ENCODE assay signal across 19 mouse cellular contexts in the genomic region with DNA sequence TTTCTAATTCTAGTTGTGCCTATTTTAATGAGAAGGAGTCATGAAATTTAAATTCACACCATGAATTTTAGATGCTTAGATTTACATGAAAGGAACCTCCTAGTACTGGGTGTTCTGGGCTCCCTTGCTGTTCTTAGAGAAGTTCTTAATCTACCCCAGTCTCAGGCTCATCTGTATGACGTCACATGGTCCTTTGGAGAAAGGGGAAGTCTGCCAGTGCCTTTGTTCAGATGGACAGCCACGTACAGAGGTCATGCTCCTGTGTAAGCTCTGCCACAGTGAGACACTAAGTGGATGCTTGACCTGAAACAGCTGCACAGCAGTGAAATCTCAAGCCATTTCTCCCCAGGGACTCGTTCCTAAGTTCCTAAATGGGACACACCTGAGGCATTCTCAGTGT. TPM values are rescaled to one million over a fixed set of nuclear protein-coding genes. Genes with fewer than 3 reads are reported as not detected.
DNase-seq lines count a peak whose midpoint lies in the region; ATAC-seq lines count a peak whose summit lies in the region.
"Had no signal": no experiment of that assay in that cellular context is flagged by ENCODE, and none has a peak within 500 bp of the region (broad histone marks: within the 10 kb centered on the region; RNA-seq: fewer than 3 reads in every experiment).

No protein-coding gene starts in this region.

- DNase-seq in layer of hippocampus, adult 9-11 months = peak; percentile 69
- DNase-seq in layer of hippocampus, adult 8-10 months (ENCODE audit: low spot score in 2 of 2) = no peak
- peak; percentile 21 to 25 for DNase-seq in B cell, adult 2 months
- DNase-seq in R1 (ENCODE audit: low read depth, low spot score) = peak; percentile 5
- DNase-seq in thymus, postnatal 36 days = no peak
- no peak for DNase-seq in left cerebral cortex, adult 18-20 months (ENCODE audit: low spot score in 2 of 2)
- DNase-seq: cerebellum, adult 8-10 months; gastrocnemius, postnatal 36 days; kidney, adult 2 months; kidney, postnatal 25 days; midbrain, embryonic 14.5 days; thymus, adult 2 months had no signal

- peak; percentile 90 for ATAC-seq in monocyte, adult 5-6 weeks (replicated peaks; ENCODE audit: insufficient number of reproducible peaks, low FRiP score, low TSS enrichment, poor library complexity, severe bottlenecking)
- ATAC-seq: forebrain, embryonic 16.5 days; inflammation-experienced regulatory T-cells, adult 6 months had no signal

RNA-seq across cellular contexts. Expression of a gene that starts 4.8 kb away (rescaled TPM):
- not detected for total RNA-seq in layer of hippocampus, adult 8-10 months (2022)
- not detected in 3 replicates for total RNA-seq in monocyte, adult 5-6 weeks (2017)
- not detected for total RNA-seq in left cerebral cortex, adult 18-20 months (2021)
- total RNA-seq: adrenal gland, postnatal 4 days; ES-E14; gastrocnemius, postnatal 36 days; layer of hippocampus, postnatal 10 days; left cerebral cortex, postnatal 25 days had no signal

RNA-seq across cellular contexts. Expression of a gene that starts 16.2 kb away (rescaled TPM):
- 10 to 100 TPM; 30.2 to 39.8 (median 36.8) TPM for total RNA-seq in layer of hippocampus, adult 8-10 months (2022)
- total RNA-seq in monocyte, adult 5-6 weeks (2017) = 85.4 to 124 TPM (median 90.1 TPM) in 3 replicates
- total RNA-seq in left cerebral cortex, adult 18-20 months (2021) = 10 to 100 TPM; 31.4 to 31.9 TPM

RNA-seq across cellular contexts. Expression of a gene that starts 16.4 kb away (rescaled TPM):
- total RNA-seq in layer of hippocampus, adult 8-10 months (2022) = 10 to 100 TPM; 19.4 to 24.4 (median 21.6) TPM
- 45.9 to 54.5 TPM (median 53.9 TPM) in 3 replicates for total RNA-seq in monocyte, adult 5-6 weeks (2017)
- 10 to 100 TPM; 18.6 to 19.7 TPM for total RNA-seq in left cerebral cortex, adult 18-20 months (2021)

RNA-seq across cellular contexts. Expression of a gene that starts 26.3 kb away (rescaled TPM):
- total RNA-seq in layer of hippocampus, adult 8-10 months (2022) = 10 to 100 TPM; 51.0 to 63.6 (median 56.1) TPM
- 47.4 to 88.0 TPM (median 61.8 TPM) in 3 replicates for total RNA-seq in monocyte, adult 5-6 weeks (2017)
- 10 to 100 TPM; 43.2 to 45.0 TPM for total RNA-seq in left cerebral cortex, adult 18-20 months (2021)

RNA-seq across cellular contexts. Expression of a gene that starts 36.4 kb away (rescaled TPM):
- 1 to 10 TPM; 8.4 to 8.6 (median 8.5) TPM for total RNA-seq in layer of hippocampus, adult 8-10 months (2022)
- total RNA-seq in monocyte, adult 5-6 weeks (2017) = not detected in 3 replicates
- total RNA-seq in left cerebral cortex, adult 18-20 months (2021) = 10 to 100 TPM in 1 of 2 experiments, 1 to 10 TPM in 1; 7.9 to 10.7 TPM

Comparison
In these comparisons a context has a peak if more than half of its experiments do, and no peak if none do; other contexts are left out.
1. DNase-seq: peak in layer of hippocampus, adult 9-11 months (single experiment), B cell, adult 2 months (2 of 2) and R1 (single experiment); none in layer of hippocampus, adult 8-10 months (0 of 2), thymus, postnatal 36 days (0 of 2) and left cerebral cortex, adult 18-20 months (0 of 2).